Mouse (Mus musculus) forebrain, embryonic 16.5 days (tissue): ENCODE measurements at regions not wholly inside any gene's neighbourhood (a gene's known extent, or its start where the extent isn't known, plus 50 kb on each side); places are given as distances from the start of the nearest gene placed in this dataset.

ENCODE experiments used
- ATAC-seq: fragments of 200-750 bp; cut with Nextera tagmentation; 2 replicates; pipeline ENCODE4 v1.8.0; 2017; ENCODE audit warnings: mild to moderate bottlenecking, moderate library complexity
- H3K27ac ChIP-seq: fragments of 300-500 bp; sonication (generic); 2 replicates; pipeline ENCODE4 v1.5.1; 2014; ENCODE audit warnings: low read length, control low read depth
- H3K27me3 ChIP-seq: fragments of 300-500 bp; sonication (generic); replicated peaks from 2 replicates; pipeline ENCODE4 v1.6.1; 2014; ENCODE audit warnings: low read length; ENCODE audit not compliant: control insufficient read depth, insufficient read depth
- H3K36me3 ChIP-seq: fragments of 300-500 bp; sonication (generic); 2 replicates; pipeline ENCODE4 v1.6.1; 2014; ENCODE audit not compliant: control insufficient read depth, insufficient read depth
- H3K4me1 ChIP-seq: fragments of 300-500 bp; sonication (generic); replicated peaks from 2 replicates; pipeline ENCODE4 v1.6.1; 2014; ENCODE audit warnings: low read length; ENCODE audit not compliant: control insufficient read depth, insufficient read depth
- H3K4me2 ChIP-seq: fragments of 300-500 bp; sonication (generic); 2 replicates; pipeline ENCODE4 v1.6.1; 2014; ENCODE audit warnings: mild to moderate bottlenecking, low read length, control low read depth
- H3K4me3 ChIP-seq: fragments of 300-500 bp; sonication (generic); replicated peaks from 2 replicates; pipeline ENCODE4 v1.5.1; 2014; ENCODE audit warnings: mild to moderate bottlenecking, low read length, control low read depth
- H3K9ac ChIP-seq: fragments of 300-500 bp; sonication (generic); replicated peaks from 2 replicates; pipeline ENCODE4 v1.6.1; 2014; ENCODE audit warnings: low read depth, low read length, control low read depth
- H3K9me3 ChIP-seq: fragments of 300-500 bp; sonication (generic); 2 replicates; pipeline ENCODE4 v1.6.1; 2016; ENCODE audit warnings: low read length; ENCODE audit not compliant: control insufficient read depth
- WGBS: fragments of 180-500 bp; shearing (Covaris S2); extraction: QIAGEN DNeasy Blood & Tissue Kit; methylation state at CpG from one replicate; pipeline ENCODE4 v1.1.7; 2014; 5-methylcytosine and 5-hydroxymethylcytosine counted together

- H3K27ac ChIP-seq, result peak overlapping the region; percentile 23; the same call in 1 of the 2 replicates
- H3K4me1 ChIP-seq, result peaks cover 8% of the 10 kb centered on the region
- H3K36me3 ChIP-seq, result no peaks in the 10 kb centered on the region
- no peak overlapping the region for H3K9ac ChIP-seq
- H3K27me3 ChIP-seq, result no peaks in the 10 kb centered on the region
- H3K4me2 ChIP-seq, result no peak overlapping the region
- H3K9me3 ChIP-seq, result no peaks in the 10 kb centered on the region
- ATAC-seq, result peak; percentile 82
- H3K4me3 ChIP-seq, result no peak overlapping the region
- 33% methylated on average over 8 of the region's 8 CpGs for WGBS
Observed at GRCm38 (mm10) chr4:100616161-100616915, 137.7 kb downstream of the Ube2u start.

GRCm38 (mm10) chr4:100616916-100617488, 138.4 kb downstream of the Ube2u start:
- WGBS, result 52% methylated on average over 11 of the region's 11 CpGs
- Histone ChIP-seq H3K9ac (peak overlapping the region; percentile 15; the same call in 1 of the 2 replicates), H3K4me2 (no peak overlapping the region), H3K27me3 (no peaks in the 10 kb centered on the region), H3K9me3 (no peaks in the 10 kb centered on the region), H3K36me3 (no peaks in the 10 kb centered on the region), H3K4me3 (no peak overlapping the region), H3K4me1 (peaks cover 8% of the 10 kb centered on the region), H3K27ac (0 out of 2 replicates have a peak overlapping the region, but pooled peaks have one; percentile 24)
- ATAC-seq, result peak; percentile 23; the same call in 1 of the 2 replicates

DNA sequence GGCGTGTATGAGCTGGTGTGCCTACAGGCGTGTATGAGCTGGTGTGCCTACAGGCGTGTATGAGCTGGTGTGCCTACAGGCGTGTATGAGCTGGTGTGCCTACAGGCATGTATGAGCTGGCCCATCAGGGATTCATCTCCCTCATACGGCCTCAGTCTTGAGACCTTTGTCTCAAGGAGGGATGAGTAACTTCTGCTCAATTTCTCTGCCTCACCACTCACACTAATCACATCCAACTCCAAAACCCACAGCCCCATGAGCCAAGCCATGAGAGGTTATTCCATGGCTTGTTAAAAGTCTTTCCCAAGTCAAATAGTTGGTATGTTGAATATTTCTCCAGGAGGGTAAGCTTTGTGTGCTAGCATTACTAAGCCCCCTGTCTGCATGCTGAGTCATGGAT, 146.0 kb downstream of the Ube2u start:
- no peaks in the 10 kb centered on the region for H3K9me3 ChIP-seq
- H3K4me1 ChIP-seq, result no peaks in the 10 kb centered on the region
- no peak overlapping the region for H3K4me3 ChIP-seq
- no peaks in the 10 kb centered on the region for H3K27me3 ChIP-seq
- no peak overlapping the region for H3K9ac ChIP-seq
- no peak overlapping the region for H3K27ac ChIP-seq
- WGBS, result 94% methylated on average over 3 of the region's 5 CpGs
- H3K4me2 ChIP-seq, result no peak overlapping the region
- ATAC-seq, result no peak
- no peaks in the 10 kb centered on the region for H3K36me3 ChIP-seq

GRCm38 (mm10) chr4:100626551-100626950, 147.9 kb downstream of the Ube2u start:
- H3K4me2 ChIP-seq, result no peak overlapping the region
- no peaks in the 10 kb centered on the region for H3K27me3 ChIP-seq
- 94% methylated on average over 4 of the region's 4 CpGs for WGBS
- no peaks in the 10 kb centered on the region for H3K4me1 ChIP-seq
- no peaks in the 10 kb centered on the region for H3K9me3 ChIP-seq
- no peak overlapping the region for H3K4me3 ChIP-seq
- no peak for ATAC-seq
- no peaks in the 10 kb centered on the region for H3K36me3 ChIP-seq
- no peak overlapping the region for H3K27ac ChIP-seq
- no peak overlapping the region for H3K9ac ChIP-seq

- WGBS, result 74% methylated on average over 2 of the region's 2 CpGs
- Histone ChIP-seq H3K36me3 (no peaks in the 10 kb centered on the region), H3K9me3 (no peaks in the 10 kb centered on the region), H3K4me1 (no peaks in the 10 kb centered on the region), H3K27ac (no peak overlapping the region), H3K4me2 (no peak overlapping the region), H3K9ac (no peak overlapping the region), H3K4me3 (no peak overlapping the region), H3K27me3 (no peaks in the 10 kb centered on the region)
- ATAC-seq, result no peak
Observed at GRCm38 (mm10) chr4:100634388-100634787, 142.1 kb upstream of the Cachd1 start.

DNA sequence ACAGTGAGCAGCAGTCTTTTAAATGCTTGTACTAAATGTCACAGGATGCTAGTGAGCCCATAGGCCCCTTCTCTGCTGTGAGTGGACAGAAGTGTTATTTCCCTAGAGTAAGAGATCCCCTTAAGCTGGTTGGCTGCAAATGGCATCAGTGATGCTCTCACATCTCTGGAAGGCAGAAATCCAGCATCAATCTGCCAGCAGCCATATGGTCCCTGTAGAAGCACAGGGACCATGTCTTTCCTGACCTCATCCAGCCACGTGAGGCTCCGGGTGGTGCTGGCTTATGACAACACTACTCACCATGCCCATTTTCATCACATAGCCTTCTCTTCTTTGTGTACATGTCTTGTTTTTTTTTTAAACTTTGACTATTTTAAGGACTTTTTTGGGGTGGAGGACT, 138.9 kb upstream of the Cachd1 start:
- Histone ChIP-seq H3K9ac (no peak overlapping the region), H3K4me2 (no peak overlapping the region), H3K4me3 (no peak overlapping the region), H3K27ac (no peak overlapping the region), H3K27me3 (no peaks in the 10 kb centered on the region), H3K9me3 (no peaks in the 10 kb centered on the region), H3K4me1 (no peaks in the 10 kb centered on the region), H3K36me3 (no peaks in the 10 kb centered on the region)
- no peak for ATAC-seq
- 87% methylated on average over 2 of the region's 2 CpGs for WGBS

GRCm38 (mm10) chr4:100661154-100661553, 115.3 kb upstream of the Cachd1 start:
- H3K27ac ChIP-seq, result no peak overlapping the region
- H3K4me2 ChIP-seq, result no peak overlapping the region
- no peaks in the 10 kb centered on the region for H3K36me3 ChIP-seq
- 95% methylated on average over 1 of the region's 1 CpGs for WGBS
- no peak overlapping the region for H3K9ac ChIP-seq
- no peaks in the 10 kb centered on the region for H3K27me3 ChIP-seq
- H3K9me3 ChIP-seq, result no peaks in the 10 kb centered on the region
- H3K4me3 ChIP-seq, result no peak overlapping the region
- ATAC-seq, result no peak
- no peaks in the 10 kb centered on the region; the same call in 1 of the 2 replicates for H3K4me1 ChIP-seq

DNA sequence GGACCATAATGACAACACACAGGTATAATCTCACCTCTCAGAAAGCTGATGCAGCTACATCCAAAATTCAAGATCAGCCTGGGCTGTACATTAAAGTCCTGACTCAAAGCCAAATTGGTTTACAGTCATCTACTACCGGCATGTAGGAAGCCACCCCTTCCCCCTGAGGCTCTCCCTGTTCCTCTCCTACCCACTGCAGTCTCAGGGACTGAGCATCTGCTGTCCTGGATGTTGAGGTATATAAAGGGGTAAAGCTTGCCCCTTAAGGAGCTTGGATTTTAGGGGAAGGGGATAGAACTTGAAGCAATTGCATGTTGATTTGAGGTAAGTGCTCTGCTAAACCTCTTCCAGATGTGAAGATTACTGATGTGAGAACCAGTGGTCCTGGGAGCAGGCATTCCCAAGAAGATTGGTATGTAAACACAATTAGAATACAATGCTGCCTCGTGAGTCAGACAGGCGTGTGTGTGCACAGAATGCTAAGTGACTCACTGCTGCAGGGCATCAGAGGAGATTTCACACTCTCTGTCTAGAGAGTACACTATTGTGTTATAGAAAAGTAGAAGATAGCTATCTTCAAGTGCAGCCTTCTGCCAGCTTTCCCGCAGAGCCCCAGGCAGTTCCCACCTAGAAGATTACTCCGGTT, 111.7 kb upstream of the Cachd1 start:
- WGBS, result 29% methylated on average over 5 of the region's 5 CpGs

DNA sequence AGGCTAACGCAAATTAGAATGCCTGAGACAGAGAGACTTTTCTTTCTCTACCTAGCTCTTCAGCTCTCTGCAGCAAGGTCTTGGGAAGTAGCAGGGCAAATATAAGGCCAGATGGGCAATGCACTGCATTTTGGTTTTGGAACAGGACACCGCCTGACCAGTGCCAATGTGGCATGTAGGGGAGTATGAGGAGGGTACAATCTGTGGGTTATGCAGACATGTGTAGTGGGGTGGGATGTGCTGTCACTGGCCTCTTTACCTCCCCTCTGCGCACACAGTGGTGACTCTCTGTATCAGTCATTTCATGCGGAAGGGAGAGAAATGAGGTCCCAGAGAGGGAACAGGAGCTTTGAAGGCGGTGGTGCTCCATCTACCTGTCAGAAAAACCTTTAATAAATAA, 105.9 kb upstream of the Cachd1 start:
- H3K27me3 ChIP-seq, result no peaks in the 10 kb centered on the region
- no peak overlapping the region for H3K27ac ChIP-seq
- WGBS, result 82% methylated on average over 5 of the region's 5 CpGs
- no peaks in the 10 kb centered on the region for H3K36me3 ChIP-seq
- no peaks in the 10 kb centered on the region for H3K9me3 ChIP-seq
- H3K9ac ChIP-seq, result no peak overlapping the region
- no peak overlapping the region for H3K4me2 ChIP-seq
- no peak overlapping the region for H3K4me3 ChIP-seq
- ATAC-seq, result no peak
- no peaks in the 10 kb centered on the region for H3K4me1 ChIP-seq

More for the DNA sequence above, 111.7 kb upstream of the Cachd1 start:
- H3K27me3 ChIP-seq, result no peaks in the 10 kb centered on the region
- no peaks in the 10 kb centered on the region for H3K9me3 ChIP-seq
- peak; percentile 58; the same call in 1 of the 2 replicates for ATAC-seq
- no peak overlapping the region for H3K4me3 ChIP-seq
- no peak overlapping the region for H3K9ac ChIP-seq
- H3K4me2 ChIP-seq, result no peak overlapping the region
- H3K4me1 ChIP-seq, result no peaks in the 10 kb centered on the region; the same call in 1 of the 2 replicates
- no peaks in the 10 kb centered on the region for H3K36me3 ChIP-seq
- H3K27ac ChIP-seq, result no peak overlapping the region
